Mouse (Mus musculus): ENCODE measurements around the gene Rasl2-9. TPM values are rescaled to one million over a fixed set of nuclear protein-coding genes. Genes with fewer than 3 reads are reported as not detected.

The Rasl2-9 gene
- polyA plus RNA-seq, 1 experiment from 2014 or later = 0.42 TPM

DNA sequence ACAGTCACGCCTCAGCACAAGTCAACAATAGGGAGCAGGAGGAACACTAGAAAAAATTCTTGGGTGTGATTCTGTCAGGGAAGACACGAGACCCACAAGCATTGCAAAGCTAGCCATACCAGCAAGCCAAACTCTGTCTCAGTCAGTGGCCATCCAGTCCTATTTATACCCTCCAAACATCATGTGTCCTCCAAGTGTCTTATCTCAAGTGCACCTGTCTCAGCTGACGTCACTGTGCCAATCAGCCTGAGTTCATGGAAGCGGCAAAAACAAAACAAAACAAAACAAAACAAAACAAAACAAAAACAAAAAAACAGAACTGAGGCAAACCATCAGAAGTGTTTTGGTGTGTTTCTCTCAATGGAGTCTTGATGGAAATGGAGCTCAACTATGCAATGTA lies 17.5 kb downstream of the Rasl2-9 start:
- Histone ChIP-seq H3K27ac (ENCODE audit: low read depth) (no peak overlapping the region), H3K9me3 (ENCODE audit: low read length) (no peaks in the 10 kb centered on the region), H3K9ac (replicated peaks) (no peak overlapping the region), H3K27me3 (ENCODE audit: insufficient read depth, low read length) (no peaks in the 10 kb centered on the region), H3K4me3 (ENCODE audit: low read depth, low read length) (no peak overlapping the region), H3K36me3 (replicated peaks; ENCODE audit: insufficient read depth, low read length) (no peaks in the 10 kb centered on the region), H3K4me2 (ENCODE audit: low read depth, low read length) (no peak overlapping the region), H3K4me1 (ENCODE audit: insufficient read depth) (no peaks in the 10 kb centered on the region)
- no peak for DNase-seq
- TF ChIP-seq CTCF (IDR thresholded peaks at IDR 0.05; ENCODE audit: low read depth) (no peak), EP300 (IDR thresholded peaks at IDR 0.05; ENCODE audit: low read depth) (no peak)
- WGBS (ENCODE audit: insufficient replicate concordance) = 60% methylated on average over 4 of the region's 4 CpGs
- no peak for ATAC-seq

DNA sequence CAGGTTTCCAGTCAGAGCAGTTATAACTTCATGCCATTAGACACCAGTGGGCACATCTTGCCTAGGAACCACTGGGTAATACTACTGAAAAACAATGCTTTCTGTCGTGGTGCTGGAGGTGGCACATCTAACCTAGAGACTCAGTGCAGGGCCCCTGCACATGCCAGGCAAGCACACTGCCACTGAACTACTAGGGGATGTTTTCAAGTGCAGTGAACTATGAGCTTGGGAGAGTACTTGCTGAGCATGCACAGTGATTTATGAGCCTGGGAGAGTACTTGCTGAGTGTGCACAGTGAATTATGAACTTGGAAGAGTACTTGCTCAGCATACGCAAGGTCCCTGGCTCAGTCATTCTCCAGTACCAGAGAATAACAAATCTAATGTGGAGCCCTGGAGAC lies 23.2 kb downstream of the Rasl2-9 start:
- Histone ChIP-seq H3K27me3 (ENCODE audit: insufficient read depth, low read length) (no peaks in the 10 kb centered on the region), H3K4me3 (ENCODE audit: low read depth, low read length) (no peak overlapping the region), H3K9ac (replicated peaks) (no peak overlapping the region), H3K9me3 (ENCODE audit: low read length) (no peaks in the 10 kb centered on the region), H3K27ac (ENCODE audit: low read depth) (no peak overlapping the region), H3K4me2 (ENCODE audit: low read depth, low read length) (no peak overlapping the region), H3K36me3 (replicated peaks; ENCODE audit: insufficient read depth, low read length) (peaks cover 14% of the 10 kb centered on the region), H3K4me1 (ENCODE audit: insufficient read depth) (peaks cover 3% of the 10 kb centered on the region; the same call in 1 of the 2 replicates)
- ATAC-seq (no peak), DNase-seq (no peak)
- WGBS (ENCODE audit: insufficient replicate concordance) = 81% methylated on average over 2 of the region's 2 CpGs
- TF ChIP-seq CTCF (IDR thresholded peaks at IDR 0.05; ENCODE audit: low read depth) (no peak), EP300 (IDR thresholded peaks at IDR 0.05; ENCODE audit: low read depth) (no peak)

DNA sequence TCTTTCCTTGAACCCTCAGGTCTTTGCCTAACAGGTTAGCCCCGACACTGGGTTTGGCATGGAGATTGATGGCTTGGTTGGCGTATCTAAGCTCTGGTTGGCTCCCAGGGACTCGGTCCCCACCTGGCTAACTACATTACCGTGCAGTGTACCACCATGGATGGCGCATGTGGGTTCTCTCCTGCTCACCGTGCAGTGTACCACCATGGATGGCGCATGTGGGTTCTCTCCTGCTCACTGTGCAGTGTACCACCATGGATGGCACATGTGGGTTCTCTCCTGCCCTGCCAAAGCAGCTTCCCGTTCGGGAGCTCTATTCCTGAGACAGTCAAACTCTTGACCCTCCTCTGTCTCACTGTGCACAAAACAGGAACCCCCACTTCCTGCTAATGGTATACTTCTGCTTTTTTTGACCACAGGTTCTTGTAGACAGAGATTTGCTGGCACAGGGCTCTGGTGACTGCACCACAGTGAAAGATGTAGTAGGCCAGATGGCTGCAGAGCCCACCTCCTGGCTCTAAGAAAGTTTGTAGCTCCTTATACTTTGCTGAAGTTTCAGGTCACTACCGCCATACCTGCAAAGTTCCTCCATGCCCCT lies 24.6 kb downstream of the Rasl2-9 start:
- Histone ChIP-seq H3K9me3 (ENCODE audit: low read length) (no peaks in the 10 kb centered on the region), H3K4me2 (ENCODE audit: low read depth, low read length) (no peak overlapping the region), H3K36me3 (replicated peaks; ENCODE audit: insufficient read depth, low read length) (peaks cover 26% of the 10 kb centered on the region), H3K4me3 (ENCODE audit: low read depth, low read length) (no peak overlapping the region), H3K4me1 (ENCODE audit: insufficient read depth) (peaks cover 3% of the 10 kb centered on the region; the same call in 1 of the 2 replicates), H3K9ac (replicated peaks) (no peak overlapping the region), H3K27ac (ENCODE audit: low read depth) (0 out of 2 replicates have a peak overlapping the region, but pooled peaks have one; percentile 24), H3K27me3 (ENCODE audit: insufficient read depth, low read length) (no peaks in the 10 kb centered on the region)
- peak; percentile 39 for DNase-seq
- ATAC-seq = peak; percentile 67
- no peak for TF ChIP-seq CTCF (IDR thresholded peaks at IDR 0.05; ENCODE audit: low read depth)
- TF ChIP-seq EP300 (IDR thresholded peaks at IDR 0.05; ENCODE audit: low read depth) = no peak
- 34% methylated on average over 10 of the region's 10 CpGs for WGBS (ENCODE audit: insufficient replicate concordance)

DNA sequence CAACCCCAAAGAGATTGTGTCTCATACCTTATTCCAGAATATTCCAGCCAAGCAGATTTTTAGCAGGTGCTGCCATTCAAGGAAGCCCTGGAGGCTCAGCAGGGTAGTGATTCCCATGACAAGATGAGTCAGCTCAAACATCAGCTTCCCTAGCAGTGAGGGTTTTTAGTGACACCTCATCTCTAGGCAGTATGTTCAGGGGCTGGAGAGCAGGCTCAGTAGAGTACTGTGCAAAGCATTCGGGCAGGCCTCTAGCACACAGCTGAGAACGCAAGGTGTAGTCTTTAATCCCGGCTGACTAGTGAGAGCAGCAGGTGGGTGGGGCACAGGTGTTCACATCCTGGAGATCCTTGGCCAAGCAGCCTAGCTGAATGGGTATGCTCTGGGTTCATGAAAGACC lies 26.0 kb downstream of the Rasl2-9 start:
- H3K4me1 ChIP-seq (ENCODE audit: insufficient read depth) = peaks cover 3% of the 10 kb centered on the region; the same call in 1 of the 2 replicates
- no peaks in the 10 kb centered on the region for H3K9me3 ChIP-seq (ENCODE audit: low read length)
- H3K27me3 ChIP-seq (ENCODE audit: insufficient read depth, low read length) = no peaks in the 10 kb centered on the region
- no peak overlapping the region for H3K4me2 ChIP-seq (ENCODE audit: low read depth, low read length)
- no peak for ATAC-seq
- no peak overlapping the region for H3K9ac ChIP-seq (replicated peaks)
- TF ChIP-seq EP300 (IDR thresholded peaks at IDR 0.05; ENCODE audit: low read depth) (no peak), CTCF (IDR thresholded peaks at IDR 0.05; ENCODE audit: low read depth) (no peak)
- peaks cover 39% of the 10 kb centered on the region for H3K36me3 ChIP-seq (replicated peaks; ENCODE audit: insufficient read depth, low read length)
- H3K27ac ChIP-seq (ENCODE audit: low read depth) = no peak overlapping the region
- H3K4me3 ChIP-seq (ENCODE audit: low read depth, low read length) = no peak overlapping the region
- WGBS (ENCODE audit: insufficient replicate concordance) = 74% methylated on average over 3 of the region's 3 CpGs
- no peak for DNase-seq

DNA sequence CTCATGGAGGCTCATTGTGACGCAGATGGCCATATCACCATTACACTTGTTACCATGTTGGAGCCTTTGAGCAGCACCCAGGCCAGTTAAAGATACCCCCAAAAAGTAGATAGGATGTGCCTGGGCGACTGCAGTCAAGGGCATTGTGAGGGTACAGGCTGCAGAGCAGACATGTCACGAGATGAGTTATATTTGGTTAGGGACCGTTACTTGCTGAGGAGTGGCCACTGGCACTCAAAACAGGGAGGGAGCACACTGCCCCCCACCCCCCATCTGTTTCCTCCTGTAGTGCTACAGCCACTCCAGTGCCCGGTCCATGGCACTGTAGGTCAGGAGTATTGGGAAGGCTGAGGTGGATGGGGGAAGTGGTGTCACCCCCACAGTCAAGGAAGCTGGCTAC lies 27.0 kb downstream of the Rasl2-9 start:
- WGBS (ENCODE audit: insufficient replicate concordance) = 78% methylated on average over 5 of the region's 5 CpGs
- H3K4me2 ChIP-seq (ENCODE audit: low read depth, low read length) = no peak overlapping the region
- H3K9me3 ChIP-seq (ENCODE audit: low read length) = no peaks in the 10 kb centered on the region
- H3K4me3 ChIP-seq (ENCODE audit: low read depth, low read length) = no peak overlapping the region
- peaks cover 50% of the 10 kb centered on the region for H3K36me3 ChIP-seq (replicated peaks; ENCODE audit: insufficient read depth, low read length)
- no peaks in the 10 kb centered on the region for H3K27me3 ChIP-seq (ENCODE audit: insufficient read depth, low read length)
- TF ChIP-seq EP300 (IDR thresholded peaks at IDR 0.05; ENCODE audit: low read depth) = no peak
- TF ChIP-seq CTCF (IDR thresholded peaks at IDR 0.05; ENCODE audit: low read depth) = no peak
- H3K9ac ChIP-seq (replicated peaks) = no peak overlapping the region
- H3K27ac ChIP-seq (ENCODE audit: low read depth) = no peak overlapping the region
- DNase-seq (no peak), ATAC-seq (no peak)
- peaks cover 3% of the 10 kb centered on the region; the same call in 1 of the 2 replicates for H3K4me1 ChIP-seq (ENCODE audit: insufficient read depth)

DNA sequence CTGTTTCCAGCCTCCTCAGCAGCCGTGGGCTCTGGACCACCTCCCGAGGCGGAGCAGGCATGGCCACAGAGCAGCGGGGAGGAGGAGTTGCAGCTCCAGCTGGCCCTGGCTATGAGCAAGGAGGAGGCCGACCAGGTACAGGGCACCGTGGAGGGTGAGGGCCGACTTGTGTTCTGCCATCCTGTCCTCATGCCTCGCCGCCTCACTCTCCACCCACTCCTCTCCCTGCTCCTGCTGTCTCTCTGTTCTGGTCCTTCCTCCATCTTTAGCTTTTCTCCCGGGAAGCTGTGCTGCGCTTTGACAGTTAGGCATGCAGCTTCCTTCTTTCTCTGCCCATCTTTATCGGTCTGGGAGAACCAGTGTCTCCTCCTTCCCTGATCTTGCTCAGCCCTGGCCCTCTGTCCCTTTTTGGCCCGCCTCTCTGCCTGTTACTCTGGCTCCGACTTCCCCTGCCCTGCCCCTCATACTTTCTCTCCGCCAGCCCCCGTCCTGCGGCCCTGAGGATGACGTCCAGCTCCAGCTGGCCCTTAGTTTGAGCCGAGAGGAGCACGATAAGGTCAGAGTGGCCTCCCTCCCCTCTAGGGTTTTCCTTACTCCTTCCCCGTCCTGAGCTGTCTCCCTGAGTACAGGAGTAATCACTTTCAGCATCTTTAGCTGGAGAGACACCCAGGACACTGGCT lies 32.8 kb downstream of the Rasl2-9 start:
- DNase-seq (no peak), ATAC-seq (no peak)
- no peaks in the 10 kb centered on the region for H3K9me3 ChIP-seq (ENCODE audit: low read length)
- no peak overlapping the region for H3K4me2 ChIP-seq (ENCODE audit: low read depth, low read length)
- no peak overlapping the region for H3K4me3 ChIP-seq (ENCODE audit: low read depth, low read length)
- 87% methylated on average over 21 of the region's 21 CpGs for WGBS (ENCODE audit: insufficient replicate concordance)
- H3K36me3 ChIP-seq (replicated peaks; ENCODE audit: insufficient read depth, low read length) = peaks cover 84% of the 10 kb centered on the region
- H3K4me1 ChIP-seq (ENCODE audit: insufficient read depth) = peaks cover 12% of the 10 kb centered on the region
- no peak overlapping the region for H3K27ac ChIP-seq (ENCODE audit: low read depth)
- no peak overlapping the region for H3K9ac ChIP-seq (replicated peaks)
- TF ChIP-seq EP300 (IDR thresholded peaks at IDR 0.05; ENCODE audit: low read depth) (no peak), CTCF (IDR thresholded peaks at IDR 0.05; ENCODE audit: low read depth) (no peak)
- H3K27me3 ChIP-seq (ENCODE audit: insufficient read depth, low read length) = no peaks in the 10 kb centered on the region
